Mouse (Mus musculus) adrenal gland, adult 10 weeks (tissue): Measurements from ENCODE around the gene Csl. TPM values are rescaled to one million over a fixed set of nuclear protein-coding genes. Genes with fewer than 3 reads are reported as not detected.

Experiments
- polyA plus RNA-seq: library from polyadenylated mRNA; stranded (reverse); fragments of 350-450 nt; fragmentation: Illumina TruSeq; extraction: RNeasy Lipid Tissue Mini Kit (QIAGEN cat#74804); gene quantifications from one replicate; pipeline ENCODE4 v1.2.3, GENCODE M21; 2014; ENCODE audit warnings: low read depth, low replicate concordance

The Csl gene
- not detected for polyA plus RNA-seq

DNA sequence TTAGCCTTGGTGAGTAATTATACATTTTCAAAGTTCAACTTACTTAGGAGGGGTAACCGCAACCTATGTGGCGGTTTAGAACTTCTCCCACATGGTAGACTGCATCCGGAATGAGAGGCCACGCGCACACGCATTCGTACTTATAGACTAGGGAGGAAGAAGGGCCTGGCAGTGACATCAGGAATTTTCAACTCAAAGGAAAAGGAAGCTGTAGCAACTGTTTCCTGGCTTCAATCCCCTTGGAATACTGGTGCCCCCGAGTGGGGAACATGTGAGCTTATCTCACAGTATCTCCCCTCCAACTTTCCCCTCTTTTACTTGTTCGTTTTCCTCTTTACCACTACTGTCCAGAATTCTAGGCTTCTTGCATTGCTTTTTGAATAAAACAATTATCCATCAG, at the start of gene Csl:
Csl (minus strand) TSS at position 101 of the 400 bp plus-strand sequence.

